Mouse (Mus musculus): ENCODE data around the gene Cbl. TPM values are rescaled to one million over a fixed set of nuclear protein-coding genes. Genes with fewer than 3 reads are reported as not detected.

Cbl gene
- total and polyA plus RNA-seq, 2 experiments: 2.4 to 2.8 TPM

DNA sequence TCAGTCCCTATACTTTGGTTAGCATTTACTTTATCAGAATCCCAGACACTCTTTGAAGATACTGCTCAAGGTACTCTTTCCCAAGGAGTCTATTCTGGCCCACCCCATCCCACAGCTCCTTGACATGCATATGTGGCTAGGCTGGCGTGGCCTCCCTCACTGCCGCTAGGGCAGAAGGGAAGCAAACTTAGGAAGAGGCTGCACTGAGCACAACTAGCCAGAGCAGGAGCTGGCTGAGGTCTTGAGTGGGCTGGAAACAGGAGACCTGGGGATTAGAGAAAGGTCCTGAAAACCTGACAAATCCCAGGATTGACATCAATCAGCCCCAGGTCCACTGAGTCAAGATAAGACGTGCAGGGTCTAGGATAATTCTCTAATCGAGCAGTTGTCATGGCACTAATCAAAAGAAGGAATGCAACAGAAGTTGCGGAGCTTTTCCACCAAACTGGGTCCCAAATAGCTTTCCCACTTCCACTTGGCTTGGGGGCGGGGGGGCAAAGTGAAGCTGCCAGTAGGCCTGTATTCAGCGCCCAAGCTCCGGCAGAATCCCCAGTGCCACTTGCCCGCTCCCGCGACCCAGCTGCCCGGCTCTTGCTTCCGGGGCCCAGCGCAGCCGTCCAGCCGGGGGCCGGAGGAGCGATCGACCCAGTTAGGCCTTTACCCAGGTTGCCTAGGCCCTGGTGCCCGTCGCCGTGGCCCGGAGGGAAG, 33.6 kb upstream of the Cbl start:
- peak; percentile 26 for DNase-seq (ENCODE audit: extremely low read depth, low read depth, low spot score)
- H3K36me3 ChIP-seq (ENCODE audit: control insufficient read depth, insufficient read depth, low read length): no peaks in the 10 kb centered on the region
- H3K27ac ChIP-seq (replicated peaks; ENCODE audit: insufficient read depth, low read depth, low read length): peak overlapping the region; percentile 58
- H3K9ac ChIP-seq (ENCODE audit: low read depth, low read length): peak overlapping the region; percentile 92
- no peaks in the 10 kb centered on the region for H3K79me2 ChIP-seq (ENCODE audit: control insufficient read depth, insufficient read depth, low read length)
- H3K4me1 ChIP-seq (ENCODE audit: control insufficient read depth, insufficient read depth, low read length): peaks cover 8% of the 10 kb centered on the region
- no peaks in the 10 kb centered on the region for H3K27me3 ChIP-seq (ENCODE audit: control insufficient read depth, insufficient read depth, low read length)
- peak; percentile 38; the same call in 1 of the 2 replicates for TF ChIP-seq CTCF (IDR thresholded peaks at IDR 0.05; ENCODE audit: low read depth, low read length)
- TF ChIP-seq POLR2A (IDR thresholded peaks at IDR 0.05; ENCODE audit: extremely low read depth, insufficient read depth, low read length): no peak; the same call in 1 of the 2 replicates
- H3K4me3 ChIP-seq (ENCODE audit: insufficient read depth, low read depth, low read length): peak overlapping the region; percentile 63
- 9% methylated on average over 23 of the region's 23 CpGs for WGBS

DNA sequence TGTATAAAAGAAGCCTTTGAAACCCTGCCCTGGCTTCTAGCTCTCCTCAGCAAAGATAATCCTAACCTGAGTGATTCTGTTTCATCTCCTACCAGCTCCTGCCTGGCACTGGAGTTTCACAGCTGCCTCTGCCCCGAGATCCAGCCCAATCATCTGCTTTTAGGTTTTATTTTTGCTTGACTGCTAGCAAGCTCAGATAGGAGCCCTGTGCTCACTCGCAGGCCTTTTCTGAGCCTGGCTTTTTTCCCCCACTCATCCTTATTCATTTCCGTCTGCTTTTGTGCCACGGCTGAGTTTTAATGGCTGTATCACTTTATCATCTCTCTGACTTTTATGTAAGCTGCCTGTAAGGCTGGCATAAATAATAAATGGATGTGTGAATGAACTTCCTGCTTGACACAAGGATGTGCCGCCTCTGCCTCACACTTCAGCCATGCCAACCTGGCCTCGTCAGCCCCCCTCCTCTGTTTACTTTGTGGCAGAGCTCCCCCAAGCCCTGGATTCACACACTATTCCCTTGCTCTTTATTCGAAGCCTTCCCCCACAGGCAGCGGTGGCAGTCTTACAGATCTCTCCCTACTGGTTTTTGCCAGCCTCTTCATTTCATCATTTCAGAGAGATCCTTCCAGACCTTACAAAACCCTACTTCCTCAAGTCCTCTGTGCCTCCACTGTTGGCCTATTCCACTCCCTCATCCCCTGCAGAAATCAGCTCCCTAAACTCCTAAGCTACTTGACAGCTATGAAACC, 32.8 kb upstream of the Cbl start:
- Histone ChIP-seq H3K27ac (replicated peaks; ENCODE audit: insufficient read depth, low read depth, low read length) (no peak overlapping the region), H3K4me3 (ENCODE audit: insufficient read depth, low read depth, low read length) (no peak overlapping the region), H3K36me3 (ENCODE audit: control insufficient read depth, insufficient read depth, low read length) (no peaks in the 10 kb centered on the region), H3K4me1 (ENCODE audit: control insufficient read depth, insufficient read depth, low read length) (peaks cover 8% of the 10 kb centered on the region), H3K27me3 (ENCODE audit: control insufficient read depth, insufficient read depth, low read length) (no peaks in the 10 kb centered on the region), H3K9ac (ENCODE audit: low read depth, low read length) (no peak overlapping the region; the same call in 1 of the 2 replicates), H3K79me2 (ENCODE audit: control insufficient read depth, insufficient read depth, low read length) (no peaks in the 10 kb centered on the region)
- DNase-seq (ENCODE audit: extremely low read depth, low read depth, low spot score): no peak
- 83% methylated on average over 8 of the region's 8 CpGs for WGBS
- no peak for TF ChIP-seq CTCF (IDR thresholded peaks at IDR 0.05; ENCODE audit: low read depth, low read length)
- no peak for TF ChIP-seq POLR2A (IDR thresholded peaks at IDR 0.05; ENCODE audit: extremely low read depth, insufficient read depth, low read length)

DNA sequence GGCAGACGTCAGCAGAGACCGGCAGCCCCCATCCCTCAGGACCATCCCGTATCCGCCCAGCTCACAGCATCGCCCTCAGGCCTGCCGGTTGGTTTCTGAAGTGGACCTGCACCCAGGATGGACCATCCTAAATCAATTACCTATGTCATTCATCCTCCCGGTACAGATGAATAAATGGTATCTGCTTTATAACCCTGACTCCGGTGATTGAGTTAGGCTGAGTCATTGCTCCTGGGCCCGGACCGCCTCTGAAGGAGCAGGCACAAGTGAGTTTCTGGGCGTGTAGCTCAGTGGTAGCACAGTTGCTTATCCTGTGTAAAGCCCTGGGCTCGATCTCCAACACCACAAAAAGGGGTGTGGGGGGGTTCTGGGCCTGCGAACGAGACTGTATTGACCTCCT, 27.5 kb upstream of the Cbl start:
- Histone ChIP-seq H3K4me1 (ENCODE audit: control insufficient read depth, insufficient read depth, low read length) (no peaks in the 10 kb centered on the region), H3K27ac (replicated peaks; ENCODE audit: insufficient read depth, low read depth, low read length) (no peak overlapping the region), H3K27me3 (ENCODE audit: control insufficient read depth, insufficient read depth, low read length) (no peaks in the 10 kb centered on the region), H3K9ac (ENCODE audit: low read depth, low read length) (no peak overlapping the region), H3K4me3 (ENCODE audit: insufficient read depth, low read depth, low read length) (no peak overlapping the region), H3K79me2 (ENCODE audit: control insufficient read depth, insufficient read depth, low read length) (no peaks in the 10 kb centered on the region), H3K36me3 (ENCODE audit: control insufficient read depth, insufficient read depth, low read length) (no peaks in the 10 kb centered on the region)
- TF ChIP-seq CTCF (IDR thresholded peaks at IDR 0.05; ENCODE audit: low read depth, low read length): no peak
- no peak for TF ChIP-seq POLR2A (IDR thresholded peaks at IDR 0.05; ENCODE audit: extremely low read depth, insufficient read depth, low read length)
- DNase-seq (ENCODE audit: extremely low read depth, low read depth, low spot score): no peak
- whole genome bisulfite sequencing: 93% methylated on average over 14 of the region's 14 CpGs

DNA sequence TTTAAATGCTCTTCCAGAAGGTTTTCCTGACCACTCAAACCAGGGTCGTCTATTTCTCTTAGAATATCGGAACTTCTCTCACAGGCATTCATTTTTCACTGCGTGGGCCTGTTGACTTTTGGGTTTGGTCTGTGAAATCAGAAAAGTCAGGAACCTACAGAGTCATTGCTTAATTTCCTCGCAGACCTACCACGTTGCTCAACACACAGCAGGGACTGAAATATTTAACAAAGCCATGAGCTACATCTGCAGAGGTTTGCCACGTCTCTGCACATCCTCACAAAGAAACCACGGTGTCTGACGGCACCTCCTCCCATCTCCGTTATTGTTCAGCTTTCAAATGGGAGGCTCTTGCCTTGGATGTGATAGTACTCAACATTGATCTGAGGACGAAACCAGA, 25.2 kb upstream of the Cbl start:
- TF ChIP-seq CTCF (IDR thresholded peaks at IDR 0.05; ENCODE audit: low read depth, low read length): no peak
- no peak for TF ChIP-seq POLR2A (IDR thresholded peaks at IDR 0.05; ENCODE audit: extremely low read depth, insufficient read depth, low read length)
- H3K27me3 ChIP-seq (ENCODE audit: control insufficient read depth, insufficient read depth, low read length): no peaks in the 10 kb centered on the region
- H3K9ac ChIP-seq (ENCODE audit: low read depth, low read length): no peak overlapping the region
- no peak overlapping the region for H3K27ac ChIP-seq (replicated peaks; ENCODE audit: insufficient read depth, low read depth, low read length)
- no peaks in the 10 kb centered on the region for H3K36me3 ChIP-seq (ENCODE audit: control insufficient read depth, insufficient read depth, low read length)
- no peaks in the 10 kb centered on the region for H3K79me2 ChIP-seq (ENCODE audit: control insufficient read depth, insufficient read depth, low read length)
- no peaks in the 10 kb centered on the region for H3K4me1 ChIP-seq (ENCODE audit: control insufficient read depth, insufficient read depth, low read length)
- no peak overlapping the region for H3K4me3 ChIP-seq (ENCODE audit: insufficient read depth, low read depth, low read length)
- WGBS: 54% methylated on average over 10 of the region's 10 CpGs
- no peak for DNase-seq (ENCODE audit: extremely low read depth, low read depth, low spot score)

DNA sequence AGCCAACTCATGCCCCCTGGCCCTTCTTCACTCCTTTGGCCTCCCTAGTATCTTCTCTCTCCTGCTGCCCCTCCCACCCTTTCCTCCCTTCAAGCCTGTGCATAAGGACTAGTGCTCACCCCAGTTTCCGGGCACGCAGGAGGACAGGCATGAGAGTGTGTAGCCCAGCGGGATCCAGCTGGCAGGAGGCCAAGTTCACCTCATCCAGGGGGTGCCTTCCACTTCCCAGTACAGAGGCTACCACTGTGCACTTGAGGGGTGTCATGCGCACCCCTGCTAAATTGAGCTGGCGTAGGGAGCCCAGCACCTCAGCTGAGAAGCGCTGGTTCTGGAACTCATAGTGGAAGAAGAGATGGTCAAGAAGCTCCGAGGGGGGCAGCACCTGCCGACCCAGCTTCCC, 22.4 kb upstream of the Cbl start:
- DNase-seq (ENCODE audit: extremely low read depth, low read depth, low spot score): no peak
- Histone ChIP-seq H3K27ac (replicated peaks; ENCODE audit: insufficient read depth, low read depth, low read length) (no peak overlapping the region), H3K79me2 (ENCODE audit: control insufficient read depth, insufficient read depth, low read length) (no peaks in the 10 kb centered on the region), H3K9ac (ENCODE audit: low read depth, low read length) (no peak overlapping the region), H3K4me3 (ENCODE audit: insufficient read depth, low read depth, low read length) (no peak overlapping the region), H3K27me3 (ENCODE audit: control insufficient read depth, insufficient read depth, low read length) (no peaks in the 10 kb centered on the region), H3K36me3 (ENCODE audit: control insufficient read depth, insufficient read depth, low read length) (no peaks in the 10 kb centered on the region; the same call in 1 of the 2 replicates), H3K4me1 (ENCODE audit: control insufficient read depth, insufficient read depth, low read length) (no peaks in the 10 kb centered on the region)
- WGBS: 91% methylated on average over 8 of the region's 8 CpGs
- TF ChIP-seq POLR2A (IDR thresholded peaks at IDR 0.05; ENCODE audit: extremely low read depth, insufficient read depth, low read length): no peak
- no peak for TF ChIP-seq CTCF (IDR thresholded peaks at IDR 0.05; ENCODE audit: low read depth, low read length)

DNA sequence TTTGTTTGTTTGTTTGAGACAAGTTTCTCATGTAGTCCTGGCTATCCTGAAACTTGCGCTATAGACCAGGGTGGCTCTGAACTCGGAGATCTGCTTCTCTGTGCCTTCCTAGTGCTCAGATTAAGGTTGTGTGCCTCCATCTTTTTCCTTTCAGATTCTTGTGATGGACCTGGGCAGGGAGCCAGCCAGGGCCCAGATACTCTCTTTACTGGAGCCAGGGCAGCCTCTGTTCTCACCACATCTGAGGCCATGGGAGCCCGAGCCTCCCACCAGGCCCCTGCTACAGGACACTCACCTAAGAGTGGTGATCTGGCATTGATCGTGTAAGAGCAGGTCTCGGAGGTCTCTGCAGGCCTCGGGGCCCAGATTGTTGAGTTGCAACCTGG, 21.3 kb upstream of the Cbl start:
- WGBS: 91% methylated on average over 6 of the region's 6 CpGs
- Histone ChIP-seq H3K27me3 (ENCODE audit: control insufficient read depth, insufficient read depth, low read length) (no peaks in the 10 kb centered on the region), H3K36me3 (ENCODE audit: control insufficient read depth, insufficient read depth, low read length) (no peaks in the 10 kb centered on the region; the same call in 1 of the 2 replicates)

More for the DNA sequence above, 21.3 kb upstream of the Cbl start:
- no peaks in the 10 kb centered on the region for H3K79me2 ChIP-seq (ENCODE audit: control insufficient read depth, insufficient read depth, low read length)
- no peaks in the 10 kb centered on the region for H3K4me1 ChIP-seq (ENCODE audit: control insufficient read depth, insufficient read depth, low read length)
- no peak overlapping the region for H3K27ac ChIP-seq (replicated peaks; ENCODE audit: insufficient read depth, low read depth, low read length)
- TF ChIP-seq POLR2A (IDR thresholded peaks at IDR 0.05; ENCODE audit: extremely low read depth, insufficient read depth, low read length) (no peak), CTCF (IDR thresholded peaks at IDR 0.05; ENCODE audit: low read depth, low read length) (no peak)
- no peak for DNase-seq (ENCODE audit: extremely low read depth, low read depth, low spot score)
- no peak overlapping the region for H3K4me3 ChIP-seq (ENCODE audit: insufficient read depth, low read depth, low read length)
- H3K9ac ChIP-seq (ENCODE audit: low read depth, low read length): no peak overlapping the region

Measured in liver, adult 2 months (tissue).